Mouse (Mus musculus): ENCODE results near the gene Ldlrad3.

Gene Ldlrad3

GRCm38 (mm10) chr2:102190956-102191355 is 4.8 kb upstream of the Ldlrad3 start:
- no peak for DNase-seq (ENCODE audit: low read depth in 2 of 2, low spot score in 2 of 2)

GRCm38 (mm10) chr2:102185069-102185950 is 875 bp downstream of the Ldlrad3 start:
- no peak for DNase-seq (ENCODE audit: low read depth in 2 of 2, low spot score in 2 of 2)

- no peak for DNase-seq (ENCODE audit: low read depth in 2 of 2, low spot score in 2 of 2)
Observed at GRCm38 (mm10) chr2:102183720-102184480, 2.3 kb downstream of the Ldlrad3 start.

GRCm38 (mm10) chr2:102181459-102181858 is 4.7 kb downstream of the Ldlrad3 start:
- no peak for DNase-seq (ENCODE audit: low read depth in 2 of 2, low spot score in 2 of 2)

GRCm38 (mm10) chr2:102176434-102176772 is 9.8 kb downstream of the Ldlrad3 start:
- DNase-seq (ENCODE audit: low read depth in 2 of 2, low spot score in 2 of 2): no peak

GRCm38 (mm10) chr2:102175741-102176433 is 10.3 kb downstream of the Ldlrad3 start:
- DNase-seq (ENCODE audit: low read depth in 2 of 2, low spot score in 2 of 2): no peak

GRCm38 (mm10) chr2:102172458-102172857 is 13.7 kb downstream of the Ldlrad3 start:
- DNase-seq (ENCODE audit: low read depth in 2 of 2, low spot score in 2 of 2): no peak

- no peak for DNase-seq (ENCODE audit: low read depth in 2 of 2, low spot score in 2 of 2)
Observed at GRCm38 (mm10) chr2:102166550-102167325, 19.4 kb downstream of the Ldlrad3 start.

GRCm38 (mm10) chr2:102163106-102163505 is 23.1 kb downstream of the Ldlrad3 start:
- DNase-seq (ENCODE audit: low read depth in 2 of 2, low spot score in 2 of 2): no peak

GRCm38 (mm10) chr2:102157555-102157954 is 28.6 kb downstream of the Ldlrad3 start:
- no peak for DNase-seq (ENCODE audit: low read depth in 2 of 2, low spot score in 2 of 2)

GRCm38 (mm10) chr2:102157010-102157409 is 29.2 kb downstream of the Ldlrad3 start:
- no peak for DNase-seq (ENCODE audit: low read depth in 2 of 2, low spot score in 2 of 2)

GRCm38 (mm10) chr2:102156460-102156859 is 29.7 kb downstream of the Ldlrad3 start:
- no peak for DNase-seq (ENCODE audit: low read depth in 2 of 2, low spot score in 2 of 2)

GRCm38 (mm10) chr2:102155306-102156015 is 30.7 kb downstream of the Ldlrad3 start:
- no peak for DNase-seq (ENCODE audit: low read depth in 2 of 2, low spot score in 2 of 2)

- no peak for DNase-seq (ENCODE audit: low read depth in 2 of 2, low spot score in 2 of 2)
Observed at GRCm38 (mm10) chr2:102154771-102155211, 31.4 kb downstream of the Ldlrad3 start.

- DNase-seq (ENCODE audit: low read depth in 2 of 2, low spot score in 2 of 2): no peak
Observed at GRCm38 (mm10) chr2:102154328-102154727, 31.9 kb downstream of the Ldlrad3 start.

GRCm38 (mm10) chr2:102153516-102153915 is 32.7 kb downstream of the Ldlrad3 start:
- no peak for DNase-seq (ENCODE audit: low read depth in 2 of 2, low spot score in 2 of 2)

- DNase-seq (ENCODE audit: low read depth in 2 of 2, low spot score in 2 of 2): no peak
Observed at GRCm38 (mm10) chr2:102152851-102153250, 33.3 kb downstream of the Ldlrad3 start.

GRCm38 (mm10) chr2:102149058-102149457 is 37.1 kb downstream of the Ldlrad3 start:
- no peak for DNase-seq (ENCODE audit: low read depth in 2 of 2, low spot score in 2 of 2)

GRCm38 (mm10) chr2:102148093-102148492 is 38.1 kb downstream of the Ldlrad3 start:
- no peak for DNase-seq (ENCODE audit: low read depth in 2 of 2, low spot score in 2 of 2)

GRCm38 (mm10) chr2:102147561-102147960 is 38.6 kb downstream of the Ldlrad3 start:
- no peak for DNase-seq (ENCODE audit: low read depth in 2 of 2, low spot score in 2 of 2)

Data from CD8-positive naive resting alpha-beta T cell, adult 2 months (primary cell).